Mouse (Mus musculus): Measurements from ENCODE around the gene Fam83e.

Gene Fam83e

GRCm38 (mm10) chr7:45702316-45702715 is 18.7 kb upstream of the Fam83e start:
- DNase-seq, result no peak

- no peak for DNase-seq
Measured at GRCm38 (mm10) chr7:45702809-45703520, 18.0 kb upstream of the Fam83e start.

- DNase-seq, result no peak
Measured at GRCm38 (mm10) chr7:45703521-45704033, 17.4 kb upstream of the Fam83e start.

GRCm38 (mm10) chr7:45704046-45704559 is 16.9 kb upstream of the Fam83e start:
- DNase-seq, result peak; percentile 69 to 81

GRCm38 (mm10) chr7:45704730-45705442 is 16.1 kb upstream of the Fam83e start, which contains the start of gene Dbp:
TSS of gene Dbp (plus strand) at chr7:45705088.
- peak; percentile 98 to 100 for DNase-seq

- DNase-seq, result no peak
Measured at GRCm38 (mm10) chr7:45705443-45705864, 15.6 kb upstream of the Fam83e start.

- DNase-seq, result peak; percentile 94 to 95
Measured at GRCm38 (mm10) chr7:45705873-45706281, 15.1 kb upstream of the Fam83e start.

- peak; percentile 89 to 94 for DNase-seq
Measured at GRCm38 (mm10) chr7:45706721-45707241, 14.2 kb upstream of the Fam83e start.

GRCm38 (mm10) chr7:45707375-45707967 is 13.5 kb upstream of the Fam83e start:
- DNase-seq, result peak; percentile 99

- DNase-seq, result peak; percentile 79 to 90
Measured at GRCm38 (mm10) chr7:45708221-45708761, 12.7 kb upstream of the Fam83e start.

GRCm38 (mm10) chr7:45709036-45709435 is 12.0 kb upstream of the Fam83e start:
- peak in 1 of 2 experiments; percentile 40 for DNase-seq

- DNase-seq, result peak in 1 of 2 experiments; percentile 43
Measured at GRCm38 (mm10) chr7:45709677-45710355, 11.2 kb upstream of the Fam83e start.

GRCm38 (mm10) chr7:45710477-45711191 is 10.4 kb upstream of the Fam83e start:
- peak in 1 of 2 experiments; percentile 51 for DNase-seq

- peak in 1 of 2 experiments; percentile 30 for DNase-seq
Measured at GRCm38 (mm10) chr7:45711316-45712021, 9.5 kb upstream of the Fam83e start.

GRCm38 (mm10) chr7:45712022-45712757 is 8.8 kb upstream of the Fam83e start:
- DNase-seq, result peak; percentile 93 to 94

GRCm38 (mm10) chr7:45713396-45713795 is 7.6 kb upstream of the Fam83e start:
- DNase-seq, result peak in 1 of 2 experiments; percentile 39

- peak in 1 of 2 experiments; percentile 14 for DNase-seq
Measured at GRCm38 (mm10) chr7:45713881-45714520, 7.0 kb upstream of the Fam83e start.

GRCm38 (mm10) chr7:45714630-45715089 is 6.4 kb upstream of the Fam83e start:
- peak; percentile 61 to 79 for DNase-seq

GRCm38 (mm10) chr7:45715090-45715708 is 5.8 kb upstream of the Fam83e start, which contains the start of gene Rpl18:
TSS of gene Rpl18 (plus strand) at chr7:45715457.
- peak; percentile 99 for DNase-seq

All from kidney, postnatal 36 days (tissue).